Mouse (Mus musculus): Measurements from ENCODE around the gene Ptk7. TPM values are rescaled to one million over a fixed set of nuclear protein-coding genes. Genes with fewer than 3 reads are reported as not detected.

Ptk7 gene
- total RNA-seq (2021), result 1 to 10 TPM; 8.9 to 9.4 TPM

- peak; percentile 61 to 67 for DNase-seq (ENCODE audit: extremely low spot score in 1 of 2, low spot score in 1 of 2)
Measured at GRCm38 (mm10) chr17:46628791-46629684, at the start of gene Ptk7. TSS of gene Ptk7 (minus strand) at chr17:46629504.

- DNase-seq (ENCODE audit: extremely low spot score in 1 of 2, low spot score in 1 of 2), result no peak
Measured at GRCm38 (mm10) chr17:46678911-46679310, 49.6 kb upstream of the Ptk7 start.

- no peak for DNase-seq (ENCODE audit: extremely low spot score in 1 of 2, low spot score in 1 of 2)
Measured at GRCm38 (mm10) chr17:46678416-46678815, 49.1 kb upstream of the Ptk7 start, which contains the start of gene Mea1. TSS of gene Mea1 (plus strand) at chr17:46678793.

GRCm38 (mm10) chr17:46674530-46675283 is 45.4 kb upstream of the Ptk7 start:
- no peak for DNase-seq (ENCODE audit: extremely low spot score in 1 of 2, low spot score in 1 of 2)

- DNase-seq (ENCODE audit: extremely low spot score in 1 of 2, low spot score in 1 of 2), result peak; percentile 69 to 81
Measured at GRCm38 (mm10) chr17:46673850-46674529, 44.7 kb upstream of the Ptk7 start, which contains the start of gene Rrp36. TSS of gene Rrp36 (minus strand) at chr17:46674352.

- DNase-seq (ENCODE audit: extremely low spot score in 1 of 2, low spot score in 1 of 2), result no peak
Measured at GRCm38 (mm10) chr17:46669911-46670310, 40.6 kb upstream of the Ptk7 start.

GRCm38 (mm10) chr17:46667712-46668111 is 38.4 kb upstream of the Ptk7 start:
- DNase-seq (ENCODE audit: extremely low spot score in 1 of 2, low spot score in 1 of 2), result no peak

- no peak for DNase-seq (ENCODE audit: extremely low spot score in 1 of 2, low spot score in 1 of 2)
Measured at GRCm38 (mm10) chr17:46662730-46663129, 33.4 kb upstream of the Ptk7 start.

- no peak for DNase-seq (ENCODE audit: extremely low spot score in 1 of 2, low spot score in 1 of 2)
Measured at GRCm38 (mm10) chr17:46661981-46662380, 32.7 kb upstream of the Ptk7 start.

GRCm38 (mm10) chr17:46661351-46661750 is 32.0 kb upstream of the Ptk7 start:
- DNase-seq (ENCODE audit: extremely low spot score in 1 of 2, low spot score in 1 of 2), result no peak

GRCm38 (mm10) chr17:46656054-46656453 is 26.8 kb upstream of the Ptk7 start:
- DNase-seq (ENCODE audit: extremely low spot score in 1 of 2, low spot score in 1 of 2), result no peak

GRCm38 (mm10) chr17:46651755-46652547 is 22.6 kb upstream of the Ptk7 start:
- DNase-seq (ENCODE audit: extremely low spot score in 1 of 2, low spot score in 1 of 2), result no peak

GRCm38 (mm10) chr17:46651292-46651691 is 22.0 kb upstream of the Ptk7 start:
- no peak for DNase-seq (ENCODE audit: extremely low spot score in 1 of 2, low spot score in 1 of 2)

GRCm38 (mm10) chr17:46650232-46651031 is 21.1 kb upstream of the Ptk7 start, which contains the start of gene Cul7:
TSS of gene Cul7 (plus strand) at chr17:46650337.
- DNase-seq (ENCODE audit: extremely low spot score in 1 of 2, low spot score in 1 of 2), result peak; percentile 79 to 81

GRCm38 (mm10) chr17:46649811-46650210 is 20.5 kb upstream of the Ptk7 start:
- DNase-seq (ENCODE audit: extremely low spot score in 1 of 2, low spot score in 1 of 2), result no peak

- no peak for DNase-seq (ENCODE audit: extremely low spot score in 1 of 2, low spot score in 1 of 2)
Measured at GRCm38 (mm10) chr17:46648436-46648835, 19.1 kb upstream of the Ptk7 start.

- no peak for DNase-seq (ENCODE audit: extremely low spot score in 1 of 2, low spot score in 1 of 2)
Measured at GRCm38 (mm10) chr17:46647279-46647678, 18.0 kb upstream of the Ptk7 start.

- DNase-seq (ENCODE audit: extremely low spot score in 1 of 2, low spot score in 1 of 2), result no peak
Measured at GRCm38 (mm10) chr17:46646322-46646662, 17.0 kb upstream of the Ptk7 start.
